Comparison of ENCODE assay signal across 10 mouse cellular contexts in genomic region chr5:65718368-65718767, GRCm38 (mm10). TPM values are rescaled to one million over a fixed set of nuclear protein-coding genes. Genes with fewer than 3 reads are reported as not detected.
DNase-seq lines count a peak whose midpoint lies in the region; ATAC-seq lines count a peak whose summit lies in the region.
"Had no signal": no experiment of that assay in that cellular context is flagged by ENCODE, and none has a peak within 500 bp of the region (broad histone marks: within the 10 kb centered on the region; RNA-seq: fewer than 3 reads in every experiment).

No protein-coding gene starts in this region.

- WGBS in embryonic facial prominence, embryonic 11.5 days = 31% methylated on average over 3 of the region's 3 CpGs
- WGBS in embryonic facial prominence, embryonic 10.5 days = 41% methylated on average over 3 of the region's 3 CpGs
- WGBS in liver, embryonic 12.5 days (ENCODE audit: insufficient replicate concordance) = 9% methylated on average over 3 of the region's 3 CpGs
- WGBS in hindbrain, embryonic 11.5 days = 32% methylated on average over 3 of the region's 3 CpGs
- 39% methylated on average over 3 of the region's 3 CpGs for WGBS in hindbrain, embryonic 10.5 days

- no peak overlapping the region for H3K4me3 ChIP-seq in embryonic facial prominence, embryonic 11.5 days (ENCODE audit: low read depth, low read length)
- no peak overlapping the region for H3K4me3 ChIP-seq in embryonic facial prominence, embryonic 10.5 days
- H3K4me3 ChIP-seq in liver, embryonic 12.5 days = no peak overlapping the region
- no peak overlapping the region for H3K4me3 ChIP-seq in hindbrain, embryonic 11.5 days (ENCODE audit: low read depth, low read length)
- H3K4me3 ChIP-seq in hindbrain, embryonic 10.5 days = no peak overlapping the region

- H3K27me3 ChIP-seq in embryonic facial prominence, embryonic 11.5 days (ENCODE audit: control insufficient read depth, insufficient read depth, low read length) = no peaks in the 10 kb centered on the region
- no peaks in the 10 kb centered on the region for H3K27me3 ChIP-seq in embryonic facial prominence, embryonic 10.5 days (replicated peaks; ENCODE audit: low read depth, poor library complexity, severe bottlenecking)
- H3K27me3 ChIP-seq in liver, embryonic 12.5 days (replicated peaks) = no peaks in the 10 kb centered on the region
- H3K27me3 ChIP-seq in hindbrain, embryonic 11.5 days (ENCODE audit: control insufficient read depth, insufficient read depth, low read length) = no peaks in the 10 kb centered on the region
- H3K27me3 ChIP-seq in hindbrain, embryonic 10.5 days (ENCODE audit: insufficient read depth, poor library complexity, severe bottlenecking) = no peaks in the 10 kb centered on the region

- no peaks in the 10 kb centered on the region for H3K36me3 ChIP-seq in embryonic facial prominence, embryonic 11.5 days (replicated peaks; ENCODE audit: control insufficient read depth, insufficient read depth, low read depth, low read length)
- no peaks in the 10 kb centered on the region for H3K36me3 ChIP-seq in embryonic facial prominence, embryonic 10.5 days (replicated peaks)
- no peaks in the 10 kb centered on the region for H3K36me3 ChIP-seq in liver, embryonic 12.5 days
- H3K36me3 ChIP-seq in hindbrain, embryonic 11.5 days (ENCODE audit: control insufficient read depth, insufficient read depth, low read length) = no peaks in the 10 kb centered on the region
- H3K36me3 ChIP-seq in hindbrain, embryonic 10.5 days = no peaks in the 10 kb centered on the region

- H3K4me2 ChIP-seq in embryonic facial prominence, embryonic 11.5 days (ENCODE audit: low read depth, low read length) = no peak overlapping the region
- H3K4me2 ChIP-seq in liver, embryonic 12.5 days = peak overlapping the region; percentile 19
- H3K4me2 ChIP-seq in hindbrain, embryonic 11.5 days (replicated peaks; ENCODE audit: low read depth, low read length) = no peak overlapping the region

- H3K4me1 ChIP-seq in embryonic facial prominence, embryonic 11.5 days (ENCODE audit: control insufficient read depth, insufficient read depth, low read length) = no peaks in the 10 kb centered on the region
- no peaks in the 10 kb centered on the region for H3K4me1 ChIP-seq in embryonic facial prominence, embryonic 10.5 days
- H3K4me1 ChIP-seq in liver, embryonic 12.5 days = peaks cover 28% of the 10 kb centered on the region
- no peaks in the 10 kb centered on the region for H3K4me1 ChIP-seq in hindbrain, embryonic 11.5 days (replicated peaks; ENCODE audit: control insufficient read depth, insufficient read depth, low read length)
- no peaks in the 10 kb centered on the region for H3K4me1 ChIP-seq in hindbrain, embryonic 10.5 days (replicated peaks)

- no peak for ATAC-seq in embryonic facial prominence, embryonic 11.5 days (replicated peaks; ENCODE audit: insufficient number of reproducible peaks, low FRiP score, low TSS enrichment, low read depth)
- peak; percentile 77 for ATAC-seq in liver, embryonic 12.5 days
- no peak for ATAC-seq in hindbrain, embryonic 11.5 days (ENCODE audit: low FRiP score)

- no peak overlapping the region for H3K27ac ChIP-seq in embryonic facial prominence, embryonic 11.5 days (replicated peaks; ENCODE audit: low read depth, low read length)
- no peak overlapping the region for H3K27ac ChIP-seq in embryonic facial prominence, embryonic 10.5 days (replicated peaks)
- H3K27ac ChIP-seq in liver, embryonic 12.5 days = peak overlapping the region; percentile 72
- H3K27ac ChIP-seq in hindbrain, embryonic 11.5 days (ENCODE audit: low read depth, low read length) = no peak overlapping the region
- no peak overlapping the region for H3K27ac ChIP-seq in hindbrain, embryonic 10.5 days

- peak; percentile 31 for DNase-seq in embryonic facial prominence, embryonic 11.5 days (ENCODE audit: low spot score)
- no peak for DNase-seq in embryonic facial prominence, embryonic 10.5 days (ENCODE audit: low spot score)
- DNase-seq in urinary bladder, postnatal 14 days (ENCODE audit: low spot score) = peak; percentile 45
- DNase-seq in urinary bladder, adult 2 months (ENCODE audit: low spot score) = no peak
- no peak for DNase-seq in cerebellum, postnatal 36 days
- DNase-seq in hindbrain, embryonic 11.5 days (ENCODE audit: low spot score) = no peak
- DNase-seq in hindbrain, embryonic 10.5 days (ENCODE audit: low spot score) = no peak
- DNase-seq: cerebellum, adult 11 months; gastrocnemius, postnatal 25 days had no signal

- no peak overlapping the region for H3K9ac ChIP-seq in embryonic facial prominence, embryonic 11.5 days (replicated peaks; ENCODE audit: low read length)
- no peak overlapping the region for H3K9ac ChIP-seq in liver, embryonic 12.5 days
- no peak overlapping the region for H3K9ac ChIP-seq in hindbrain, embryonic 11.5 days (ENCODE audit: low read depth, low read length)

- H3K9me3 ChIP-seq in embryonic facial prominence, embryonic 11.5 days (replicated peaks; ENCODE audit: control insufficient read depth, low read length) = no peaks in the 10 kb centered on the region
- no peaks in the 10 kb centered on the region for H3K9me3 ChIP-seq in embryonic facial prominence, embryonic 10.5 days
- H3K9me3 ChIP-seq in liver, embryonic 12.5 days (replicated peaks) = no peaks in the 10 kb centered on the region
- H3K9me3 ChIP-seq in hindbrain, embryonic 11.5 days (ENCODE audit: control insufficient read depth, low read length) = no peaks in the 10 kb centered on the region
- no peaks in the 10 kb centered on the region for H3K9me3 ChIP-seq in hindbrain, embryonic 10.5 days

RNA-seq across cellular contexts. Expression of gene Pds5a, which starts 20.3 kb away (rescaled TPM):
- 110 and 129 TPM in 2 replicates for polyA plus RNA-seq in embryonic facial prominence, embryonic 11.5 days (2014; fragmentation: Nextera tagmentation; extraction: Ambion mirVana)
- 93.2 and 98.1 TPM in 2 replicates for polyA plus RNA-seq in embryonic facial prominence, embryonic 10.5 days (2016; fragmentation: Nextera tagmentation; extraction: Ambion mirVana)
- polyA plus RNA-seq in urinary bladder, adult 2 months (2012; rRNA removed) = 63.1 and 65.6 TPM in 2 replicates
- polyA plus RNA-seq in liver, embryonic 12.5 days (2016; fragmentation: Nextera tagmentation; extraction: Ambion mirVana) = 52.6 and 59.4 TPM in 2 replicates
- polyA plus RNA-seq in hindbrain, embryonic 11.5 days (2014; fragmentation: Nextera tagmentation; extraction: Ambion mirVana) = 114 and 125 TPM in 2 replicates
- polyA plus RNA-seq in hindbrain, embryonic 10.5 days (2016; fragmentation: Nextera tagmentation; extraction: Ambion mirVana) = 78.0 and 98.1 TPM in 2 replicates

RNA-seq across cellular contexts. Expression of gene N4bp2, which starts 45.0 kb away (rescaled TPM):
- polyA plus RNA-seq in embryonic facial prominence, embryonic 11.5 days (2014; fragmentation: Nextera tagmentation; extraction: Ambion mirVana) = 45.4 and 50.7 TPM in 2 replicates
- polyA plus RNA-seq in embryonic facial prominence, embryonic 10.5 days (2016; fragmentation: Nextera tagmentation; extraction: Ambion mirVana) = 37.0 and 37.5 TPM in 2 replicates
- polyA plus RNA-seq in urinary bladder, adult 2 months (2012; rRNA removed) = 7.9 TPM in 2 replicates
- 17.9 and 18.5 TPM in 2 replicates for polyA plus RNA-seq in liver, embryonic 12.5 days (2016; fragmentation: Nextera tagmentation; extraction: Ambion mirVana)
- polyA plus RNA-seq in hindbrain, embryonic 11.5 days (2014; fragmentation: Nextera tagmentation; extraction: Ambion mirVana) = 39.6 and 55.7 TPM in 2 replicates
- polyA plus RNA-seq in hindbrain, embryonic 10.5 days (2016; fragmentation: Nextera tagmentation; extraction: Ambion mirVana) = 21.6 and 31.1 TPM in 2 replicates

Comparison
In these comparisons a context has a peak if more than half of its experiments do, and no peak if none do; other contexts are left out.
1. DNase-seq: peak in embryonic facial prominence, embryonic 11.5 days (single experiment) and urinary bladder, postnatal 14 days (single experiment); none in embryonic facial prominence, embryonic 10.5 days (single experiment), urinary bladder, adult 2 months (single experiment), cerebellum, postnatal 36 days (0 of 2), hindbrain, embryonic 11.5 days (single experiment) and hindbrain, embryonic 10.5 days (single experiment).